Mouse (Mus musculus): ENCODE measurements around the gene Rai1. TPM values are rescaled to one million over a fixed set of nuclear protein-coding genes. Genes with fewer than 3 reads are reported as not detected.

Rai1 gene
- total and polyA plus RNA-seq, 3 experiments: 6.6 to 22.6 (median 15.4) TPM

DNA sequence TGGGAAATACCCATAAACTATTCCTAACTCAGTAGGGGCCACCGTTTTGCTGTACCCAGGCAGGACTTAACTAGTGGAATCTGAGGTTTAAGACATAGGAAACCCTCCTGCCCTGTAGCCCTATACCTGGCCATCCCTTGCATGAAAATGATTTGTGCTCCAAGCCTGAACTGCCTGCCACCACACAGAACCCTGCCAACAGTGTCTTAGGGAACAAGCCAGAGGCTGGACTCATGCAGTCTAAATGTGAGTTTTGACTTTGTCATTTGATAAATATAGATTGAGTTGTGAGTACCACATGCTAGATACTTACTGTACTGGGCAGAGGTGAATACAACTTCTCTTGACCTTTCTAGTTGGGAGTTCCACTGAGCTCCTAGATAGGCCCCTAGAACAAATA, 31.7 kb downstream of the Rai1 start:
- TF ChIP-seq CTCF (conservative IDR thresholded peaks at IDR 0.05 in 1 of 2, IDR thresholded peaks at IDR 0.05 in 1 of 2; ENCODE audit: low read depth in 2 of 2, low read length in 2 of 2) (no peak), SMC3 (IDR thresholded peaks at IDR 0.05; ENCODE audit: low read depth, low read length) (no peak), ELF1 (IDR thresholded peaks at IDR 0.05; ENCODE audit: low read depth, low read length) (no peak), ZC3H11A (IDR thresholded peaks at IDR 0.05; ENCODE audit: low read depth, low read length) (no peak), TBP (conservative IDR thresholded peaks at IDR 0.05; ENCODE audit: low read depth, low read length) (no peak), USF1 (IDR thresholded peaks at IDR 0.05; ENCODE audit: low read depth, low read length) (no peak), PAX5 (IDR thresholded peaks at IDR 0.05; ENCODE audit: low read length) (no peak), RCOR1 (conservative IDR thresholded peaks at IDR 0.05; ENCODE audit: low read depth, low read length) (no peak), TCF12 (IDR thresholded peaks at IDR 0.05; ENCODE audit: low read depth, low read length) (no peak), E2F4 (IDR thresholded peaks at IDR 0.05; ENCODE audit: insufficient replicate concordance, low read depth, low read length) (no peak)
- DNase-seq (ENCODE audit: extremely low read depth): no peak
- no peak overlapping the region for H3K4me2 ChIP-seq (ENCODE audit: insufficient read depth, low read depth, poor library complexity, severe bottlenecking)
- H3K79me2 ChIP-seq (replicated peaks; ENCODE audit: control insufficient read depth, extremely low read depth, insufficient read depth, poor library complexity, severe bottlenecking): no peaks in the 10 kb centered on the region
- H3K27ac ChIP-seq (ENCODE audit: insufficient read depth, low read depth): no peak overlapping the region
- H3K4me1 ChIP-seq (ENCODE audit: control insufficient read depth in 1 of 2, insufficient read depth in 2 of 2): peaks cover 7 to 44% of the 10 kb centered on the region in 2 experiments; a peak in 3 of 4 replicates
- no peak overlapping the region for H3K9ac ChIP-seq (ENCODE audit: insufficient read depth, low read depth)
- peaks cover 7% of the 10 kb centered on the region for H3K9me3 ChIP-seq (replicated peaks; ENCODE audit: low read length)
- H3K27me3 ChIP-seq (replicated peaks): no peaks in the 10 kb centered on the region
- H3K4me3 ChIP-seq (replicated peaks in 1 of 3; ENCODE audit: low read depth in 2 of 3, low read length in 2 of 3, poor library complexity in 1 of 3): no peak overlapping the region
- dilution Hi-C loops (cut with MboI; ENCODE audit: extremely low pct_ligation_motif_present, extremely low pct_unique_long_range_greater_than_20kb, low sequenced_read_pairs) (no loop called here), in situ Hi-C loops (cut with MboI; ENCODE audit: low pct_ligation_motif_present, low pct_unique_long_range_greater_than_20kb, low sequenced_read_pairs) (no loop called here)
- peaks cover 8 to 48% of the 10 kb centered on the region in 2 experiments for H3K36me3 ChIP-seq (replicated peaks in 1 of 2; ENCODE audit: control insufficient read depth in 1 of 2, insufficient read depth in 1 of 2, low read length in 1 of 2)

DNA sequence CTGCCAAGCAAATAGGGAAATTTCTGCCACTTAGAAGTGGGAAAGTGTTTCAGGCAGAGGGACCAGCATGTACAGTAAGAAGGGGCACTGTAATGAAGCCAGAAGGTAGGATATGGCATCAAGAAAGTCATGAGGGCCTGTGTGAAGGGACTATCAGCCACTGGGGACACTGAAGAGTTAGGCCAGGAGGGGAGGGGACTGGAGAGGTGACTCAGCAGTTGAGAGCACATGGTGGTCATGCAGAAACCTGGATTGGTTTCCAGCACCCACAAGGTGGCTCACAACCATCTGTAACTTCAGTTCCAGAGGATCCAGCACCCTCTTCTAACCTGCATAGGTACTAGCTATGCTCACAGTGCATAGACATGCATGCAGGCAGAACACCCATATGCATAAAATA, 32.4 kb downstream of the Rai1 start:
- H3K79me2 ChIP-seq (replicated peaks; ENCODE audit: control insufficient read depth, extremely low read depth, insufficient read depth, poor library complexity, severe bottlenecking): no peaks in the 10 kb centered on the region
- H3K4me1 ChIP-seq (ENCODE audit: control insufficient read depth in 1 of 2, insufficient read depth in 2 of 2): peaks cover 7 to 44% of the 10 kb centered on the region in 2 experiments; a peak in 3 of 4 replicates
- H3K4me2 ChIP-seq (ENCODE audit: insufficient read depth, low read depth, poor library complexity, severe bottlenecking): no peak overlapping the region
- H3K27me3 ChIP-seq (replicated peaks): no peaks in the 10 kb centered on the region
- peak; percentile 52 for DNase-seq (ENCODE audit: extremely low read depth)
- H3K36me3 ChIP-seq (replicated peaks in 1 of 2; ENCODE audit: control insufficient read depth in 1 of 2, insufficient read depth in 1 of 2, low read length in 1 of 2): peaks cover 8 to 55% of the 10 kb centered on the region in 2 experiments
- H3K27ac ChIP-seq (ENCODE audit: insufficient read depth, low read depth): no peak overlapping the region
- H3K9me3 ChIP-seq (replicated peaks; ENCODE audit: low read length): peaks cover 7% of the 10 kb centered on the region
- no peak overlapping the region for H3K9ac ChIP-seq (ENCODE audit: insufficient read depth, low read depth)
- H3K4me3 ChIP-seq (replicated peaks in 1 of 3; ENCODE audit: low read depth in 2 of 3, low read length in 2 of 3, poor library complexity in 1 of 3): no peak overlapping the region
- peak; percentile 85 for TF ChIP-seq MYC (IDR thresholded peaks at IDR 0.05; ENCODE audit: low read depth, low read length)
- TF ChIP-seq TCF12 (IDR thresholded peaks at IDR 0.05; ENCODE audit: low read depth, low read length): no peak
- in situ Hi-C loops (cut with MboI; ENCODE audit: low pct_ligation_motif_present, low pct_unique_long_range_greater_than_20kb, low sequenced_read_pairs): no loop called here
- dilution Hi-C loops (cut with MboI; ENCODE audit: extremely low pct_ligation_motif_present, extremely low pct_unique_long_range_greater_than_20kb, low sequenced_read_pairs): no loop called here

DNA sequence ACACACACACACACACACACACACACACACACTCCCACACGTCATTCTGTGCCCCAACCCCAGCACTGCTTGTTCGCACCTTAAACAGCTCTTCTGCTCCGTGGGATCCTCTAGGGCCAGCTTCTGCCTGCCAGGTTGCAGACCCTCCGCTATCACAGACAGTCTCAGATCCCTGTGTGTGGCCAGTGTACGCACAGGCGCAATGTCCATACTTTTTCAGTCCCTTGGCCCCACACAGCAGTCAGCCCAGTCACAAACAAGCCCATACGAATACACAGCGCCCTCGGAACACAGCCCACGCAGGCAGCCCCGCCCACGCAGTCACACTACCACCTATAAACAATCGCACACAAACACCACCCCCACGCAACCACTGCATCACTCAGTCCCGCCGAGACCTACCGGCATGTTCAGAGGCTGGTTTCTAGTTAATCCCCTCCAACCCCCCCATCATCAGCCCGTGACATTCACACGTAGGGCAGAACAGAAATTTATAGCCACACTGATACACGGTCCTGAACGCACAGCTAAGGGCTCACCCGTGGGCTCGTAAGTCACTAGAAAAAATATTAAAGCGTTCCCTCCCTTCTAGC, 34.4 kb downstream of the Rai1 start:
- Histone ChIP-seq H3K4me3 (replicated peaks in 1 of 3; ENCODE audit: low read depth in 2 of 3, low read length in 2 of 3, poor library complexity in 1 of 3) (no peak overlapping the region), H3K36me3 (replicated peaks in 1 of 2; ENCODE audit: control insufficient read depth in 1 of 2, insufficient read depth in 1 of 2, low read length in 1 of 2) (peaks cover 8 to 69% of the 10 kb centered on the region in 2 experiments), H3K4me1 (ENCODE audit: control insufficient read depth in 1 of 2, insufficient read depth in 2 of 2) (peaks cover 7 to 31% of the 10 kb centered on the region in 2 experiments; a peak in 3 of 4 replicates), H3K27ac (ENCODE audit: insufficient read depth, low read depth) (no peak overlapping the region), H3K79me2 (replicated peaks; ENCODE audit: control insufficient read depth, extremely low read depth, insufficient read depth, poor library complexity, severe bottlenecking) (no peaks in the 10 kb centered on the region), H3K4me2 (ENCODE audit: insufficient read depth, low read depth, poor library complexity, severe bottlenecking) (no peak overlapping the region), H3K27me3 (replicated peaks) (no peaks in the 10 kb centered on the region), H3K9ac (ENCODE audit: insufficient read depth, low read depth) (no peak overlapping the region), H3K9me3 (replicated peaks; ENCODE audit: low read length) (peaks cover 7% of the 10 kb centered on the region)
- no peak for DNase-seq (ENCODE audit: extremely low read depth)
- dilution Hi-C loops (cut with MboI; ENCODE audit: extremely low pct_ligation_motif_present, extremely low pct_unique_long_range_greater_than_20kb, low sequenced_read_pairs): no loop called here
- no peak for TF ChIP-seq ZMIZ1 (IDR thresholded peaks at IDR 0.05; ENCODE audit: low read depth, low read length)
- no peak for TF ChIP-seq HCFC1 (IDR thresholded peaks at IDR 0.05; ENCODE audit: low read depth, low read length)
- no peak for TF ChIP-seq TBP (conservative IDR thresholded peaks at IDR 0.05; ENCODE audit: low read depth, low read length)
- in situ Hi-C loops (cut with MboI; ENCODE audit: low pct_ligation_motif_present, low pct_unique_long_range_greater_than_20kb, low sequenced_read_pairs): no loop called here

Data from CH12.LX (cell line).